Mouse (Mus musculus): ENCODE measurements at regions not wholly inside any gene's neighbourhood (a gene's known extent, or its start where the extent isn't known, plus 50 kb on each side); places are given as distances from the start of the nearest gene placed in this dataset.

- no peak overlapping the region for H3K4me2 ChIP-seq (ENCODE audit: low read depth, low read length)
- no peaks in the 10 kb centered on the region for H3K27me3 ChIP-seq (replicated peaks; ENCODE audit: control insufficient read depth, insufficient read depth, low read length)
- H3K9me3 ChIP-seq (ENCODE audit: control insufficient read depth, low read length), result no peaks in the 10 kb centered on the region
- H3K4me3 ChIP-seq (ENCODE audit: low read depth, low read length), result no peak overlapping the region
- DNase-seq (ENCODE audit: low spot score), result no peak
- 88% methylated on average over 3 of the region's 3 CpGs for WGBS
- H3K27ac ChIP-seq (replicated peaks; ENCODE audit: low read depth, low read length), result no peak overlapping the region
- no peaks in the 10 kb centered on the region for H3K36me3 ChIP-seq (ENCODE audit: control insufficient read depth, insufficient read depth, low read length)
- H3K4me1 ChIP-seq (ENCODE audit: control insufficient read depth, insufficient read depth, low read length), result no peaks in the 10 kb centered on the region
- ATAC-seq (ENCODE audit: low read depth), result no peak
- no peak overlapping the region for H3K9ac ChIP-seq (ENCODE audit: low read depth, low read length)
Measured at GRCm38 (mm10) chr13:115316681-115317080, 214.9 kb upstream of the Itga1 start.

- Histone ChIP-seq H3K9me3 (ENCODE audit: control insufficient read depth, low read length) (no peaks in the 10 kb centered on the region), H3K27me3 (replicated peaks; ENCODE audit: control insufficient read depth, insufficient read depth, low read length) (no peaks in the 10 kb centered on the region), H3K27ac (replicated peaks; ENCODE audit: low read depth, low read length) (no peak overlapping the region), H3K9ac (ENCODE audit: low read depth, low read length) (no peak overlapping the region), H3K4me2 (ENCODE audit: low read depth, low read length) (no peak overlapping the region), H3K4me1 (ENCODE audit: control insufficient read depth, insufficient read depth, low read length) (no peaks in the 10 kb centered on the region), H3K36me3 (ENCODE audit: control insufficient read depth, insufficient read depth, low read length) (no peaks in the 10 kb centered on the region), H3K4me3 (ENCODE audit: low read depth, low read length) (no peak overlapping the region)
- 76% methylated on average over 3 of the region's 3 CpGs for WGBS
- no peak for ATAC-seq (ENCODE audit: low read depth)
- no peak for DNase-seq (ENCODE audit: low spot score)
Measured at GRCm38 (mm10) chr13:115308586-115308985, 206.8 kb upstream of the Itga1 start.

GRCm38 (mm10) chr13:115287371-115287770 lies 185.6 kb upstream of the Itga1 start:
- no peaks in the 10 kb centered on the region for H3K36me3 ChIP-seq (ENCODE audit: control insufficient read depth, insufficient read depth, low read length)
- ATAC-seq (ENCODE audit: low read depth) (no peak), DNase-seq (ENCODE audit: low spot score) (peak; percentile 92)
- H3K9me3 ChIP-seq (ENCODE audit: control insufficient read depth, low read length), result no peaks in the 10 kb centered on the region
- no peaks in the 10 kb centered on the region for H3K4me1 ChIP-seq (ENCODE audit: control insufficient read depth, insufficient read depth, low read length)
- no peak overlapping the region for H3K27ac ChIP-seq (replicated peaks; ENCODE audit: low read depth, low read length)
- H3K27me3 ChIP-seq (replicated peaks; ENCODE audit: control insufficient read depth, insufficient read depth, low read length), result no peaks in the 10 kb centered on the region
- no peak overlapping the region for H3K4me3 ChIP-seq (ENCODE audit: low read depth, low read length)
- H3K9ac ChIP-seq (ENCODE audit: low read depth, low read length), result no peak overlapping the region
- WGBS, result 35% methylated on average over 3 of the region's 3 CpGs
- no peak overlapping the region for H3K4me2 ChIP-seq (ENCODE audit: low read depth, low read length)

GRCm38 (mm10) chr13:115266164-115266563 lies 164.4 kb upstream of the Itga1 start:
- 69% methylated on average over 6 of the region's 6 CpGs for WGBS
- H3K9ac ChIP-seq (ENCODE audit: low read depth, low read length), result no peak overlapping the region
- DNase-seq (ENCODE audit: low spot score) (no peak), ATAC-seq (ENCODE audit: low read depth) (no peak)
- H3K4me3 ChIP-seq (ENCODE audit: low read depth, low read length), result no peak overlapping the region
- H3K4me2 ChIP-seq (ENCODE audit: low read depth, low read length), result no peak overlapping the region
- H3K9me3 ChIP-seq (ENCODE audit: control insufficient read depth, low read length), result no peaks in the 10 kb centered on the region
- no peak overlapping the region for H3K27ac ChIP-seq (replicated peaks; ENCODE audit: low read depth, low read length)
- H3K4me1 ChIP-seq (ENCODE audit: control insufficient read depth, insufficient read depth, low read length), result no peaks in the 10 kb centered on the region
- no peaks in the 10 kb centered on the region for H3K27me3 ChIP-seq (replicated peaks; ENCODE audit: control insufficient read depth, insufficient read depth, low read length)
- H3K36me3 ChIP-seq (ENCODE audit: control insufficient read depth, insufficient read depth, low read length), result no peaks in the 10 kb centered on the region

GRCm38 (mm10) chr13:115257345-115257744 lies 155.6 kb upstream of the Itga1 start:
- no peaks in the 10 kb centered on the region for H3K36me3 ChIP-seq (ENCODE audit: control insufficient read depth, insufficient read depth, low read length)
- ATAC-seq (ENCODE audit: low read depth) (no peak), DNase-seq (ENCODE audit: low spot score) (no peak)
- no peak overlapping the region for H3K27ac ChIP-seq (replicated peaks; ENCODE audit: low read depth, low read length)
- no peak overlapping the region for H3K9ac ChIP-seq (ENCODE audit: low read depth, low read length)
- no peaks in the 10 kb centered on the region for H3K27me3 ChIP-seq (replicated peaks; ENCODE audit: control insufficient read depth, insufficient read depth, low read length)
- 70% methylated on average over 2 of the region's 2 CpGs for WGBS
- H3K9me3 ChIP-seq (ENCODE audit: control insufficient read depth, low read length), result no peaks in the 10 kb centered on the region
- H3K4me2 ChIP-seq (ENCODE audit: low read depth, low read length), result no peak overlapping the region
- H3K4me1 ChIP-seq (ENCODE audit: control insufficient read depth, insufficient read depth, low read length), result no peaks in the 10 kb centered on the region
- H3K4me3 ChIP-seq (ENCODE audit: low read depth, low read length), result no peak overlapping the region

GRCm38 (mm10) chr13:115252541-115252940 lies 150.8 kb upstream of the Itga1 start:
- Histone ChIP-seq H3K4me3 (ENCODE audit: low read depth, low read length) (no peak overlapping the region), H3K27me3 (replicated peaks; ENCODE audit: control insufficient read depth, insufficient read depth, low read length) (no peaks in the 10 kb centered on the region), H3K9ac (ENCODE audit: low read depth, low read length) (no peak overlapping the region), H3K27ac (replicated peaks; ENCODE audit: low read depth, low read length) (no peak overlapping the region), H3K36me3 (ENCODE audit: control insufficient read depth, insufficient read depth, low read length) (no peaks in the 10 kb centered on the region), H3K9me3 (ENCODE audit: control insufficient read depth, low read length) (no peaks in the 10 kb centered on the region), H3K4me2 (ENCODE audit: low read depth, low read length) (no peak overlapping the region), H3K4me1 (ENCODE audit: control insufficient read depth, insufficient read depth, low read length) (no peaks in the 10 kb centered on the region)
- 41% methylated on average over 3 of the region's 3 CpGs for WGBS
- DNase-seq (ENCODE audit: low spot score), result peak; percentile 55
- ATAC-seq (ENCODE audit: low read depth), result no peak

GRCm38 (mm10) chr13:115231981-115232380 lies 130.2 kb upstream of the Itga1 start:
- no peak overlapping the region for H3K27ac ChIP-seq (replicated peaks; ENCODE audit: low read depth, low read length)
- H3K9ac ChIP-seq (ENCODE audit: low read depth, low read length), result no peak overlapping the region
- ATAC-seq (ENCODE audit: low read depth) (no peak), DNase-seq (ENCODE audit: low spot score) (no peak)
- no peaks in the 10 kb centered on the region for H3K36me3 ChIP-seq (ENCODE audit: control insufficient read depth, insufficient read depth, low read length)
- H3K9me3 ChIP-seq (ENCODE audit: control insufficient read depth, low read length), result no peaks in the 10 kb centered on the region
- no peak overlapping the region for H3K4me3 ChIP-seq (ENCODE audit: low read depth, low read length)
- no peaks in the 10 kb centered on the region for H3K4me1 ChIP-seq (ENCODE audit: control insufficient read depth, insufficient read depth, low read length)
- H3K4me2 ChIP-seq (ENCODE audit: low read depth, low read length), result no peak overlapping the region
- no peaks in the 10 kb centered on the region for H3K27me3 ChIP-seq (replicated peaks; ENCODE audit: control insufficient read depth, insufficient read depth, low read length)
- WGBS, result 88% methylated on average over 4 of the region's 4 CpGs

- 26% methylated on average over 13 of the region's 13 CpGs for WGBS
- Histone ChIP-seq H3K27ac (replicated peaks; ENCODE audit: low read depth, low read length) (no peak overlapping the region), H3K9me3 (ENCODE audit: control insufficient read depth, low read length) (no peaks in the 10 kb centered on the region), H3K27me3 (replicated peaks; ENCODE audit: control insufficient read depth, insufficient read depth, low read length) (no peaks in the 10 kb centered on the region), H3K4me1 (ENCODE audit: control insufficient read depth, insufficient read depth, low read length) (no peaks in the 10 kb centered on the region), H3K9ac (ENCODE audit: low read depth, low read length) (no peak overlapping the region), H3K4me3 (ENCODE audit: low read depth, low read length) (no peak overlapping the region), H3K4me2 (ENCODE audit: low read depth, low read length) (no peak overlapping the region), H3K36me3 (ENCODE audit: control insufficient read depth, insufficient read depth, low read length) (no peaks in the 10 kb centered on the region)
- no peak for ATAC-seq (ENCODE audit: low read depth)
- peak; percentile 79 for DNase-seq (ENCODE audit: low spot score)
Measured at GRCm38 (mm10) chr13:115230494-115230893, 128.7 kb upstream of the Itga1 start.

GRCm38 (mm10) chr13:115226824-115227223 lies 125.1 kb upstream of the Itga1 start:
- no peak overlapping the region for H3K4me3 ChIP-seq (ENCODE audit: low read depth, low read length)
- WGBS, result 61% methylated on average over 6 of the region's 6 CpGs
- DNase-seq (ENCODE audit: low spot score), result peak; percentile 48
- H3K27me3 ChIP-seq (replicated peaks; ENCODE audit: control insufficient read depth, insufficient read depth, low read length), result no peaks in the 10 kb centered on the region
- H3K9me3 ChIP-seq (ENCODE audit: control insufficient read depth, low read length), result no peaks in the 10 kb centered on the region
- H3K27ac ChIP-seq (replicated peaks; ENCODE audit: low read depth, low read length), result no peak overlapping the region
- no peaks in the 10 kb centered on the region for H3K36me3 ChIP-seq (ENCODE audit: control insufficient read depth, insufficient read depth, low read length)
- H3K9ac ChIP-seq (ENCODE audit: low read depth, low read length), result no peak overlapping the region
- H3K4me1 ChIP-seq (ENCODE audit: control insufficient read depth, insufficient read depth, low read length), result no peaks in the 10 kb centered on the region
- no peak; the same call in 1 of the 2 replicates for ATAC-seq (ENCODE audit: low read depth)
- no peak overlapping the region for H3K4me2 ChIP-seq (ENCODE audit: low read depth, low read length)

All from embryonic facial prominence, embryonic 14.5 days (tissue).